Mouse (Mus musculus): ENCODE measurements around the gene Ska2. TPM values are rescaled to one million over a fixed set of nuclear protein-coding genes. Genes with fewer than 3 reads are reported as not detected.

Gene Ska2
- polyA plus RNA-seq (2014; fragmentation: Nextera tagmentation; extraction: Ambion mirVana), result 44.0 and 46.1 TPM in 2 replicates

DNA sequence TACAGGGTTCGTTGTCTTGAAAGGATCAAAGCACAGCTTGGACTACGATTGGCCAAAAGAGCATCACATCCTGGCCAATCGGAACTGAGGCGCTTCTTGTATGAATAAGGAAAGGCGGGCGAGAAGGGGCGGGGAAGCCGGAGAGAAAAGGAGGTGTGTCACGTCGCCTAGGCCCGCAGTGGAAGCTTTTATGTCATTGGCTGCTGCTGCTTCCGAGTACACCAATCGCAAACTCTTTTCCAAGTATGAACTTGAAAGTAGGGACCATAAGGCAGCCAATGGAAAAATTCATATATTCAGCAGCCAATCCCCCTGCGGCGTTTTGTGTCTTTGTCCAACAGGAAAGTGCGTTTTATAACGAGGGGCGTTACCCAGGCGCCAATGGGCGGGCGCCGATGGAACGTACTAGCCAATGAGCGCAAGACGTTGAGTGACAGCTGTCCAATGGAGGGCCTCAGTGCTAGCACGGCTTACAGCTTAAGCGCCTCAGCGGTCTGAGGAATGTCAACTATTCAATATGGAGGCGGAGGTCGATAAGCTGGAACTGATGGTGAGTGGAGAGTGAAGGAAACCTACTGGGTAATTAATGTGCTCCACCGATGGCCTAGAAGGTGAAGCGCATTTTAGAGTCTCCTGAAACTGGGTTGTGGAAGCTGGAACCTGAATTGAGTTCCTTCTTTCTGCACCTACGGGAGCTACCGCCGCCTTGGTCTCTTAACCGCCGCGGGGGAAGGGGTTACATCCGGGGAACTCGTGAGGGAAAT is at the start of gene Ska2:
Ska2 (plus strand) TSS at position 480 of the 764 bp plus-strand sequence.
- Histone ChIP-seq H3K4me3 (ENCODE audit: low read depth, low read length) (peak within 1 kb of the TSS; percentile 96), H3K27ac (replicated peaks; ENCODE audit: low read depth, low read length) (peak within 1 kb of the TSS; percentile 93), H3K27me3 (replicated peaks; ENCODE audit: control insufficient read depth, insufficient read depth, low read length) (no peaks in the 10 kb centered on the region), H3K4me2 (ENCODE audit: low read depth, low read length) (peak within 1 kb of the TSS; percentile 78), H3K36me3 (ENCODE audit: control insufficient read depth, insufficient read depth, low read length) (peaks cover 39% of the 10 kb centered on the region), H3K9ac (ENCODE audit: low read depth, low read length) (peak within 1 kb of the TSS; percentile 97), H3K9me3 (ENCODE audit: control insufficient read depth, low read length) (no peaks in the 10 kb centered on the region), H3K4me1 (ENCODE audit: control insufficient read depth, insufficient read depth, low read length) (peaks cover 16% of the 10 kb centered on the region)
- peak; percentile 100 for DNase-seq (ENCODE audit: low spot score)
- peak; percentile 99 for ATAC-seq (ENCODE audit: low read depth)
- 0% methylated on average over 39 of the region's 40 CpGs for WGBS

- no peak for DNase-seq (ENCODE audit: low spot score)
- Histone ChIP-seq H3K27me3 (replicated peaks; ENCODE audit: control insufficient read depth, insufficient read depth, low read length) (no peaks in the 10 kb centered on the region), H3K4me2 (ENCODE audit: low read depth, low read length) (no peak overlapping the region), H3K4me3 (ENCODE audit: low read depth, low read length) (no peak overlapping the region), H3K27ac (replicated peaks; ENCODE audit: low read depth, low read length) (no peak overlapping the region), H3K4me1 (ENCODE audit: control insufficient read depth, insufficient read depth, low read length) (no peaks in the 10 kb centered on the region), H3K9me3 (ENCODE audit: control insufficient read depth, low read length) (no peaks in the 10 kb centered on the region), H3K36me3 (ENCODE audit: control insufficient read depth, insufficient read depth, low read length) (peaks cover 18% of the 10 kb centered on the region; the same call in 1 of the 2 replicates), H3K9ac (ENCODE audit: low read depth, low read length) (no peak overlapping the region)
- ATAC-seq (ENCODE audit: low read depth), result no peak
- WGBS, result 98% methylated on average over 2 of the region's 2 CpGs
These were observed 48.6 kb upstream of the Ska2 start for GRCm38 (mm10) chr11:87060410-87060809.

- Histone ChIP-seq H3K9me3 (ENCODE audit: control insufficient read depth, low read length) (no peaks in the 10 kb centered on the region), H3K4me2 (ENCODE audit: low read depth, low read length) (no peak overlapping the region), H3K9ac (ENCODE audit: low read depth, low read length) (no peak overlapping the region), H3K4me3 (ENCODE audit: low read depth, low read length) (no peak overlapping the region), H3K27me3 (replicated peaks; ENCODE audit: control insufficient read depth, insufficient read depth, low read length) (no peaks in the 10 kb centered on the region), H3K4me1 (ENCODE audit: control insufficient read depth, insufficient read depth, low read length) (no peaks in the 10 kb centered on the region), H3K27ac (replicated peaks; ENCODE audit: low read depth, low read length) (no peak overlapping the region), H3K36me3 (ENCODE audit: control insufficient read depth, insufficient read depth, low read length) (peaks cover 4% of the 10 kb centered on the region; the same call in 1 of the 2 replicates)
- no peak for DNase-seq (ENCODE audit: low spot score)
- 69% methylated on average over 3 of the region's 3 CpGs for WGBS
- no peak for ATAC-seq (ENCODE audit: low read depth)
These were observed 46.9 kb upstream of the Ska2 start for GRCm38 (mm10) chr11:87062087-87062486.

DNA sequence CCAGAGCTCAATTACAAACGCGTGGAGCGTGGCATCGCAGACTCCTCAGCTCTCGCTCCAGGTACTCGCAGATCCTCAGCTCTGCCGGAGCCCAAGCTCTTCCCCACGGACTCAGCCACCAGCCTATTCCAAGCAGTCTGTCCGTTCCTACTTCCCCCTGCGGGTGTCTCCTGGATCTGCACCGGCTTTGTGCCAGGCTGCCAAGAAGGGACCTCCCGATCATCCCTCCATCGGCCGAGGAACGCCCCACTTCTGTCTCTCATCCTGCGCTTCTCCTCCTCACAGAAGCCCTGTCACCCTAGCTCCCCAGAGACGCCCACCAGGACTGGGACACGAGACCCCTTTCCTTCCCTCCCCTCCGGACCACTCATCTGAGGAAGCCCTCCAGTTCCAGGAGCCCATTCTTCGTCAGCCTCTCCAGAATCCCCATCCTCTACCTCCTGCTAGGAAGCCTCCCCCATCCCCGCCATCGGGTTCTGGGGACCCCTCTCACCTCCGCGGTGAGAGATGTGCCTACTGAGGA is 35.6 kb upstream of the Ska2 start:
- H3K4me3 ChIP-seq (ENCODE audit: low read depth, low read length), result peak overlapping the region; percentile 66
- DNase-seq (ENCODE audit: low spot score) (peak; percentile 80), ATAC-seq (ENCODE audit: low read depth) (peak; percentile 77)
- peaks cover 4% of the 10 kb centered on the region; the same call in 1 of the 2 replicates for H3K4me1 ChIP-seq (ENCODE audit: control insufficient read depth, insufficient read depth, low read length)
- H3K27ac ChIP-seq (replicated peaks; ENCODE audit: low read depth, low read length), result peak overlapping the region; percentile 77
- H3K4me2 ChIP-seq (ENCODE audit: low read depth, low read length), result peak overlapping the region; percentile 98
- no peaks in the 10 kb centered on the region for H3K9me3 ChIP-seq (ENCODE audit: control insufficient read depth, low read length)
- peak overlapping the region; percentile 78 for H3K9ac ChIP-seq (ENCODE audit: low read depth, low read length)
- 0% methylated on average over 24 of the region's 24 CpGs for WGBS
- peaks cover 20% of the 10 kb centered on the region for H3K36me3 ChIP-seq (ENCODE audit: control insufficient read depth, insufficient read depth, low read length)
- no peaks in the 10 kb centered on the region for H3K27me3 ChIP-seq (replicated peaks; ENCODE audit: control insufficient read depth, insufficient read depth, low read length)

DNA sequence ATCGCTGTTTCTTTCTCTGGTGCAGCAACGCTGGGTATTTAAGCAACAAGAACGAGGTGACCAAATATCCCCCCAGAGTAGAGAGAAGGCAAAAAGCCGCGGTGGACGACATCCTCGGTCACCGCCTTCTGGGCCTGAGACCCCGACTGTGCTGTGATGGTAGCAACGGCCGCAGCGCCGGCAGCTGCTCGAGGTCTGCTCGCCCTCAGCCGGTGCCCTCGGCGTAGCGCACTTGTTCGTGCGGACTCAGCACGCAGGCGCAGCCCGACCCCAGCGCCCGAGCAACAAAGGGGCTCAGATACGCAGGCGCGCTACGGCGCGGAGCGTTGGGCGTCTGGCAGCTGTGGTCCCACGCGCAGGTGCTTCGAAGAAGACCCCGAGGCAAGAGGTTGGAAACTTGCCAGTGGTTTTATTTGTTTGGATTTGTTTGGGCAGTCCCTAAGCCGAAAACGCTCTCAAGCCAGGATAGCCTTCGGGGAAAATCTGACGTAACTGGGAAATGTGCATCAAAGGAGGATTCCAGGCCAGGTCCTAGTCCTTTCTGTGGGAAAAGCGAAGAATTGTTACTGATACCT is 35.1 kb upstream of the Ska2 start, which contains the start of gene Gdpd1:
Gdpd1 (minus strand) TSS at position 197 of the 575 bp plus-strand sequence.
- WGBS, result under 1% methylated on average over 43 of the region's 43 CpGs
- Histone ChIP-seq H3K9ac (ENCODE audit: low read depth, low read length) (peak within 1 kb of the TSS; percentile 78), H3K4me2 (ENCODE audit: low read depth, low read length) (peak within 1 kb of the TSS; percentile 98), H3K4me1 (ENCODE audit: control insufficient read depth, insufficient read depth, low read length) (peaks cover 4% of the 10 kb centered on the region; the same call in 1 of the 2 replicates), H3K27ac (replicated peaks; ENCODE audit: low read depth, low read length) (peak within 1 kb of the TSS; percentile 77), H3K4me3 (ENCODE audit: low read depth, low read length) (peak within 1 kb of the TSS; percentile 66), H3K36me3 (ENCODE audit: control insufficient read depth, insufficient read depth, low read length) (peaks cover 23% of the 10 kb centered on the region), H3K27me3 (replicated peaks; ENCODE audit: control insufficient read depth, insufficient read depth, low read length) (no peaks in the 10 kb centered on the region), H3K9me3 (ENCODE audit: control insufficient read depth, low read length) (no peaks in the 10 kb centered on the region)
- peak; percentile 96 for ATAC-seq (ENCODE audit: low read depth)
- peak; percentile 96 for DNase-seq (ENCODE audit: low spot score)

- no peak for DNase-seq (ENCODE audit: low spot score)
These were observed 25.3 kb upstream of the Ska2 start for GRCm38 (mm10) chr11:87083712-87084111.

DNA sequence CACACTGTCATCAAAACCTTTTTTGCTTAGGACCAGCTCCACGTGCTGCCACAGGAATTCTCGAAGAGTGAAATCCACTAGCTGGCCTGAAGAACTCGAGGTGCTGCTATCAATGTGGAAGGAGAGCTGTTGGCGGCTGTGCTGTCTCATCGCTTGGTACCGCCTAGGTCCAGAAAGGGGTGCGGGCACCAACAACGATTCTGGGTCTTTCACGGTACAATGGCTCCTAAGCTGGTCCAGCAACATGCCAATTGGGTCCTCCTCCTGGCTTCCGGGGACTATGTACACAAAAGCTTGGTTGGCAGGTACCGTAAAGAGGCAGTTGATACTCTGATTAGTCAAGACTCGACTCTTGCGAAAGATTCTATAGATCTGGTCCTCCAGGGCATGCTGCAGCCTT is 23.6 kb upstream of the Ska2 start:
- DNase-seq (ENCODE audit: low spot score) (no peak), ATAC-seq (ENCODE audit: low read depth) (no peak)
- H3K4me3 ChIP-seq (ENCODE audit: low read depth, low read length), result peak overlapping the region; percentile 79
- 91% methylated on average over 13 of the region's 13 CpGs for WGBS
- H3K27me3 ChIP-seq (replicated peaks; ENCODE audit: control insufficient read depth, insufficient read depth, low read length), result no peaks in the 10 kb centered on the region
- H3K4me2 ChIP-seq (ENCODE audit: low read depth, low read length), result peak overlapping the region; percentile 96
- no peaks in the 10 kb centered on the region for H3K9me3 ChIP-seq (ENCODE audit: control insufficient read depth, low read length)
- peaks cover 10% of the 10 kb centered on the region; the same call in 1 of the 2 replicates for H3K4me1 ChIP-seq (ENCODE audit: control insufficient read depth, insufficient read depth, low read length)
- H3K9ac ChIP-seq (ENCODE audit: low read depth, low read length), result peak overlapping the region; percentile 80
- H3K27ac ChIP-seq (replicated peaks; ENCODE audit: low read depth, low read length), result no peak overlapping the region
- H3K36me3 ChIP-seq (ENCODE audit: control insufficient read depth, insufficient read depth, low read length), result peaks cover 42% of the 10 kb centered on the region

More at GRCm38 (mm10) chr11:87083712-87084111, 25.3 kb upstream of the Ska2 start:
- Histone ChIP-seq H3K9ac (ENCODE audit: low read depth, low read length) (no peak overlapping the region), H3K27me3 (replicated peaks; ENCODE audit: control insufficient read depth, insufficient read depth, low read length) (no peaks in the 10 kb centered on the region), H3K4me1 (ENCODE audit: control insufficient read depth, insufficient read depth, low read length) (peaks cover 10% of the 10 kb centered on the region; the same call in 1 of the 2 replicates), H3K27ac (replicated peaks; ENCODE audit: low read depth, low read length) (no peak overlapping the region), H3K9me3 (ENCODE audit: control insufficient read depth, low read length) (no peaks in the 10 kb centered on the region), H3K4me2 (ENCODE audit: low read depth, low read length) (no peak overlapping the region), H3K36me3 (ENCODE audit: control insufficient read depth, insufficient read depth, low read length) (peaks cover 52% of the 10 kb centered on the region), H3K4me3 (ENCODE audit: low read depth, low read length) (no peak overlapping the region)
- ATAC-seq (ENCODE audit: low read depth), result no peak
- WGBS, result 87% methylated on average over 1 of the region's 1 CpGs

DNA sequence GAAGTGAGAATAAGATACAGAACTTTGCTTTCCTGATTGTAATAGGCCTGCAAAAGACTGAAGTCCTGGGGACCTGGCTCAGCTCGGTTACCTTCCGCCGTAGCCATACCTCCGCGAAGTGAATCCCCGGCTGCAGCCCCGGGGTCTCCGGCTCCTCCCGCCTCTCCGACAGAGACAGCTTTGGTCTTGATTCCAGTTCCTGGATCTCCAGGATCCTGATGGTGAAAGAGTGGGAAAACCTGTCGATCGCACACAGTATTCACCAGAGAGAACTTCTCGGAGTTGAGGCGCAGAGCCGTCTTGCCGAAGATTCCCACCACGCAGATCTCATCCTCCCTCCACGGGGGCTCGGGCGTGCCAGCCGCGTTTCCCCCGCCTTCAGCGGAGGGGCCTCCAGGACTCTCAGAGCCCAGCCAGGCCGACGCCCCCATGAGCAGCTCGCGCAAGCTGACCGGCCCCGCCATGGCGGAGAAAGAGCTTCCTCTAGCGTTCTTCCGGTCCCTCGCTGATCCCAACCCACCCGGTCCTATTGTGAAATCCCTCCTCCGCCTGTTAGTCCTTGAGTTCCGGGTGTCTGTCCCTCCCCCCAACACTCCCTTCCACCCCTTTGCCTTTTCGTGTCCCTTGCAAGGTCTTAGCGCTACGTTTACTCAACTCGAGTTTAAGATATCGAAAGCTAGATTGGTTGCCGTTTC is 22.6 kb upstream of the Ska2 start, which contains the start of gene Smg8:
Smg8 (minus strand) TSS at position 485 of the 695 bp plus-strand sequence.
- H3K36me3 ChIP-seq (ENCODE audit: control insufficient read depth, insufficient read depth, low read length), result peaks cover 42% of the 10 kb centered on the region
- peak within 1 kb of the TSS; percentile 96 for H3K4me2 ChIP-seq (ENCODE audit: low read depth, low read length)
- peaks cover 10% of the 10 kb centered on the region; the same call in 1 of the 2 replicates for H3K4me1 ChIP-seq (ENCODE audit: control insufficient read depth, insufficient read depth, low read length)
- DNase-seq (ENCODE audit: low spot score) (peak; percentile 95), ATAC-seq (ENCODE audit: low read depth) (peak; percentile 95)
- H3K27ac ChIP-seq (replicated peaks; ENCODE audit: low read depth, low read length), result peak within 1 kb of the TSS; percentile 78
- H3K4me3 ChIP-seq (ENCODE audit: low read depth, low read length), result peak within 1 kb of the TSS; percentile 79
- H3K9me3 ChIP-seq (ENCODE audit: control insufficient read depth, low read length), result no peaks in the 10 kb centered on the region
- H3K27me3 ChIP-seq (replicated peaks; ENCODE audit: control insufficient read depth, insufficient read depth, low read length), result no peaks in the 10 kb centered on the region
- peak within 1 kb of the TSS; percentile 80 for H3K9ac ChIP-seq (ENCODE audit: low read depth, low read length)
- WGBS, result 1% methylated on average over 36 of the region's 43 CpGs

Data from embryonic facial prominence, embryonic 14.5 days (tissue).